Mouse (Mus musculus) layer of hippocampus, postnatal 25 days (tissue): ENCODE results near the gene Sfxn5. TPM values are rescaled to one million over a fixed set of nuclear protein-coding genes. Genes with fewer than 3 reads are reported as not detected.

Experiments used
- DNase-seq, 2 experiments: peaks; one replicate each; pipeline ENCODE4 v3.0.0; 2022; ENCODE audit warnings: mixed read lengths in 2 of 2, low spot score in 1 of 2; ENCODE audit errors: extremely low spot score in 1 of 2
- total RNA-seq, 2 experiments: library from RNA; stranded (reverse); gene quantifications; 2 replicates each; pipeline ENCODE4 v1.2.3; 2021

Sfxn5 gene
- total RNA-seq, 2 experiments from 2014 or later, result 168 to 177 TPM

DNA sequence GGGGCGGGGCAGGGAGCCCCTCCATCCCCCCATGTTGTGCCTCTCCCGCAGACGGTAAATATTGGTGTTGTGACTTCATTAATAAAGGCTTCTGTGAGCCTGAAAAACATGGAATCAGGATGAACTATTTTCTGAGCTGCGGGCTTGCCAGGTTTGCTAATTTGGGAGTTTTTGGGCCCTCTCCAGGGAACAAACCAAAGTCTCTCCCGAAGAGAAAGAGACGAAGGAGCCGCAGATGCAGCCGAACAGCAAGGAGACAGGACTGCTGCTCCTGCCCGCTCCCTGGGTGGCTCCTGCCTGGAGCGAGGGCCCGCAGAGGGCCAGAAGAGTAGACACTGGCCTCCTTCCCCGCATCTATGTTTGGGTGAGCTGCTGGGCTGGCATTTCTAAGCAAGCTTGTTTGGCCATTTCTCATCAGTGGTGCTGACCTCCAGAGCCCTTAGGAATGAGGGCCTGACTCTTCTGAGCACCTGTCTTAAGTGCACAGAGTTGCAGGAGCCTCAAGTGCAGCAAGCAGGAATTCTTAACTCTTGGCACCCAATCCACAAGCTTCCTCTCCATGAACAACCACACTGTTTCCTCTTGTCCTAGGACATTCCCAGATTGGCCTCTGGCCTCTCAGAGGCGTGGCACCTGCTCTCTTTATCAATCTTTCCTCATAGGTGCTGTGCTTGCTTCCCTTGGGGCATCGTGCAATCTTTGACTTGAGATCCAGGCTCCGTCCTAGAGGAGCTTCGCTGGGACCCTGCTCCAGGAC is 126.9 kb downstream of the Sfxn5 start:
- no peak for DNase-seq

DNA sequence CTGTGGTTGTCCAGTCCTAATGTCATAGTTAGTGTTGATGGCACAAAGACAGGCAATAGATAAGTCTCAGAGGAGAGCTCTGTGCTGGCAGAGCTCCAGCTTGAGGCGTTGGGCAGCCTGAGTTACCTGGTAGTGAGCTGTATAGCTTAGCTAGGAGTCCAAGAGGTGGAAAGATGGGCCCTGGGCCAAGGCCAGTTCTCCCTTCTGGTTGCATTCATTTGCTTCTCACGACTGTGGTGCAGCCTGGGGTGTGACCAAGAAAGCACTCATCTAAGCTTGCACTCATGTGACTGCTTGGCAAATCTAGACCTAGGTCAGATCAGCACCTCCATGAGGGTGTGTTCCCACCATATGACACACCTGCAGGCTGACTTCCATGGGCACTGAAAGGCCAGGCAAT is 135.3 kb downstream of the Sfxn5 start:
- no peak for DNase-seq

DNA sequence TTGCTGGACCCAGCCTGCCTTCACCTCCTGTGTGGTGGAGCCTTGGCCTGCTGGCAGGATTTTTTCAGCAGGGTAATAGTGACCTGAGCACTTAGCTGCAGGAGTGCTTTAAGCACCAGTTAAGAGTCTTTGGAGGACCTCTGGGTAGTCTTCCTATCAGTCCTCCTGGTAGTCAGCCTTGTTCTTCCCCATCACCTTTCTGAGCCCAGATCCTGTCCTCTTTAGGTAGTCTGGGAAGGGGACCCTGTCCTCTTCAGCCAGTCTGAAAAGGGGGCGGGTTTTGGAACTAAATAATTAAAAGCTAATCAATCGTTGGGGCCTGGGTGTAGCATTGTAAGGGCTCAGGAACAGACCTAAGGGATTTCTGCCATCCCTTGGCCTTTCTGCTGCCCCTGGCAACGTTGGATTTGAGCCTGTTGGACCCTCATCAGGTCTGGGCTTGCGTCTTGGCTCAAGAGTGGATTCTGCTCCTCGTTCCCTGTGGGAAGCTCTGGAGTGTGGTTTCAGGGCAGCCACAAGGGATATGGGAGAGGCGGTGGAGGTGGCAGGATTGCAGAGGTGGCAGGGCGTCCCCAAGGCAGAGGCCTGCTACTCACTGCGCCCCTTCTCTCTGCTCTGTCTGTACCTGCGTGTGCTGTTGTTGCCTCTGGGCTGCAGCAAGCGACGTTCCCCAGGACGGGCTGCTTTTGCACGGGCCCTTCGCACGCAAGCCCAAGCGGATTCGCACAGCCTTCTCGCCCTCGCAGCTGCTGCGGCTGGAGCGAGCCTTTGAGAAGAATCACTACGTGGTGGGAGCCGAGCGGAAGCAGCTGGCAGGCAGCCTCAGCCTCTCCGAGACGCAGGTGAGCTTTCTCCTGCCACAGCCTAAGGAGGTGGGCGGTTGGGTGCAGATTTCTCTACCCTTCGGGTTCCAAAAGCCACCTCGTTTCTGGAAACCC is 139.6 kb downstream of the Sfxn5 start:
- DNase-seq, result no peak

DNA sequence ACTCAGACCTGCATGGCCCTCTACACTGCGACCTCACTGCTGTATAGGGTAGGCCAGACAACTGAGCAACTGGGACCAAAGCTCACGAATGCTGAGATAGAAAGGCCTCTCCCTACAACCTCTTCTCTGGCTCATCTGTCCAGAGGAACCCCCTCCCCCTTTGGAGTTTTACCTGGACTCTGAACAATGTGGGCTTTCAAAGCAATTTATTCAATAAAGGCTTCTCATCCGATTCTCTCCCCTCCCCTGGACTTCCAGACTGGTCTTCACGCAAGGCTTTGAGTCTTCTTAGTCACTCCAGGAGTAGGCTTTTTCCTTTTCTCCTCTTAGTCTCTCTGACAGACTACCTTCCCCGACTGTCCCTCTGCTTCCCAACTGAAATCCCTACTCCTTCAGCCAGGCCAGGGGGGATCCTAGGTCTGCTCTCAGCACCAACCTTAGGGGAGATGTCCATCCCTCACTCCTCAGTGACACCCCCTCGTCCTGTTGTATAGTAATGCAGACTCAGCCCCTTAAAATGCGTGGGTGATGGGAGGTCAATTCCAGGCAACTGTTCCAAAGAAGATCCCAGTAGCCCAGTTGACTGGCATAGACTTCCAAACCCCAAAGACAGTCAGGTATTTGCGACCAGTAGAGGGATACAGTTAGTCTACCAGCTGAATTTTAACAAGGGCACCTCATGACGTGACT is 141.3 kb downstream of the Sfxn5 start:
- DNase-seq, result no peak

DNA sequence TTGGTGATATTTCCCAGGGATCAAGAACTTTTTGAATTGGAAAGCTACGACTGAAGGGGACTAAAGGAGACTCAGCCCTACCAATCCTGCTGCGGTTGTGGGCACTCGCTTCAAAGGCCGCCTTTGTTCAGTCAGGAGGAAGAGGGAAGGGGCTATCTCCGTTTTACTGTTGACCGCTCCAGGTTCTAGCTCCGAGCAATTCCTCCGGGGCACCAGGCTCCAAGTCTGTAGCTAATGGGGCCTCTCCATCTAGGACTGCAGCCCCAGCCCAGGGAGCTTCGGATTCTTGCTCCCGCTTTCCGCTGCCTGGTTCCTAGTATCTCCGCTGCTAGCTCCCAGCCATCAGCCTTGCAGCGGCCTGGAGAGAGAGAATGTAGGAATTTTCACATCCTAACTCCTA is 142.6 kb downstream of the Sfxn5 start:
- DNase-seq, result no peak

DNA sequence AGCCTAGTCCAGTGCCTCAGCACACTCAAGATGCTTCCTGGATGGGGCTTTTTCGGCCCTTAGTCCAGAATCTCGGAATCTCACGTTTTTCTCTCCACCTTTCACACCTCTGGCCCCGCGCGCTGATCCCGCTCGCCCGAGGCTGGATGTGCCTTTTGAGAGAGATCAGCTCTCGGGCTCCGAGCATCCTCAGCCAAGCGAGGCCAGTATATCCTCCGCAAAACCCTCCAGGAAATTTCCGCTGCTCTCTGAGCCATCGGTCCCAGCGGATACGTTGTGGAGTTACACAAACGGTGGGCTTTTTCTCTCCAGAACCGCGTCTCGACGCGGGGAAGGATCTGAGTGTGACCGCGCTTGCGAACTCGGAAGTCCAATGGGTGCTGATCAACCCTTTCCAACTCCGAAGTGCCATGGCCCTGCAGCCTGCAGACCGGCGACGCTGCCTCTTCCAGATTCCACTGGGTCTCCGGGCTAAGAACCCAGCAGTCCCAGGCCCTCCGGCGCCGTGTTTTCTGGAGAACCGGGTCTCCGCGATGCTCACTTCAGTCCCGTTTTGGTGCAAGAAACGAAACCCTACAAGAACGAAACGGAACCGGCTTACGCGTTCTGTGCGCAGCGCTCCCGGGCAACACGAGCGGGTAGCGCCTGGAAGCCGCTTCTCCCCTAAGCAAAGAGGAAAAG is 143.2 kb downstream of the Sfxn5 start:
- peak; percentile 42 to 62 for DNase-seq

DNA sequence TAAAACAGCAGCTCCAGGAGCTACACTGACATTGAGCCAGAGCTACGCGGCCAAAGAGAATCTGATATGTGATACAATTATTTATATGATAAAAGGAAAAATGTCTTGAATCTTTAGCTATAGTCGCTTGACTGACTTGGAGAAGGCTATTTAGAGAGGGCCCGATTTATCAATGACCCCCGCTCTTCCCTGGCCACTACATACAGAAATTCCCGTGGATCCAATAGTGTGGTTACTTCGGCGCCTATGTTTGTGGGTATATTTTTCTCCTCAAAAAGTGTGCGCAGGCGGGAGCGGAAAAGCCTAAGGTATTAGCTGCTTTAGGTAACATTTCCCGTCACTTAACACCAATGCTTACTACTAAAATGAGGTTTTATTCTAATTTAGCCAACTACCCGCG is 143.9 kb downstream of the Sfxn5 start:
- DNase-seq, result no peak

DNA sequence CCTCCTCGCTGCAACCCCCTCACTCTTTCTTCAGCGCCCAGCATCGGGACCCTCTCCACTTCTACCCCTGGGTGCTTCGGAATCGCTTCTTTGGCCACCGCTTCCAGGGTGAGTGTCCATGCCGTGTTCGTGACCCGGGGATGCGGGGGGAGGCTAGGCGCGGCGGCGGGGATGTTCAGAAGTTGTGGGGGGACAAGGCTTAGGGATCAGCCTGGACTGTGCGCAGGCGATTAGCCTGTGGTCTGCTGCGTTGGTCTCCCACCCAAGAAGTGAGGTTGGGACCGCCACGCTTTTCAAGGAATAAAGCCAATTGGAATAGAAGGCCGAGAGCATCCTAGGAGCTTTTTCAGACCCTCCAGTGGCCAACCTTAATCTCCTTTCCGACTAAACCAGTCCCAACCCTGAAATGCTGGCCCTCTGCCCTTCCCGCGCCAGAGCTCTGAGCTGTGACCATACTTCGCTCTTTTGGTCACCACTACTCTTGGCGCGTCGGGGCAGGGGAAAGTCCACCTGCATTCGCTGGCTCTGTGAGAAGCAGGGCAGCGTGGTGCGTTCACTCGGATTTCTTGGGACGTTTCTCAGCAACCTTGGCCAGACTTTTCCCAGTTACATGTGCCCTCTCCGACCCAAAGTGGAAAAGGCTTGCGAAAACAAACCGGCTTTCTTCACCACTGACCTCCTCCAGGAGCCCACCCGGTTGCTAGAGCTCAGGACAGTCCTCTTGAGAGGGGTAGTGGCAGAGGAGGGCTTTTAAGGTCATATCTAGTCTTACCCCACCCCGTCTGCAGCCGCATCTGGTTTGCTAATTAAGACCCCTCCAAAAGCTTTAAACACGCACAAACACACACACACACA is 144.7 kb downstream of the Sfxn5 start:
- no peak for DNase-seq

DNA sequence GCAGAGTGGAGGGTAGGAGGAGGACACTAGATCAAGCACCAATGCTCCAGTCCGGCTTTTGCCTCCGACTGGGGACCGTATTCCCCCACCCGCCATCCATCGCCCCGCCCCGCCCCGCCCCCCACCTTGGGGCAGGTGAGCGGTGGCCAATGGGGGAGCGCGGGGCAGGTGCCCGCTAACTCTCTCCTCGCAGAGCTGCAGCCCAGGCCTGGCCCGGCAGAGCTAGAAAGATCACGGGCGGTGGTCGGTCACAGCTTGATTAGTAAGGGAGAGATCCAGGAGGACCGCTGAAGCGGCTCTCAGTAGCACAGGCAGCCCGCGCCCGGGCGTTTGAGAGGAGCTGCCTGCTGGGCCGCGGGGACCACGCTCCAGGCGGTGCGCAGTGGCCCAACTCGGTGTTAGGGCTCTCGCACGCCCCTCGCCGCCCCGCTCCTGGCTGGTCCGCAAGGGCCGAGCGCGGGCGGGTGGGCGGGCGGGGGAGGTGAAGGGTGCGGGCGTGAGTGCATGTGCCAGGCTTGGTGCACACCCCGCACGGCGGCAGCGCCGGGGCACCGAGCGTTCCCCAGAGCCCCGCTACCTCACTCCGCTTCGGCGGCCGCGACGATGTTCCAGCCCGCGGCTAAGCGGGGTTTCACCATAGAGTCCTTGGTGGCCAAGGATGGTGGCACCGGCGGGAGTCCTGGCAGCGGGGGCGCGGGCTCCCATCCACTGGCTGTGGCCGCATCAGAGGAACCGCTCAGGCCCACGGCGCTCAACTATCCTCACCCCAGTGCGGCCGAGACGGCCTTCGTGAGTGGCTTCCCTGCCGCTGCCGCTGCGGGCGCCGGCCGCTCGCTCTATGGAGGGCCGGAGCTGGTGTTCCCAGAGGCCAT is 145.6 kb downstream of the Sfxn5 start, which contains the start of gene Emx1:
TSS of gene Emx1 (plus strand) at position 99 of the 872 bp plus-strand sequence.
- DNase-seq, result peak; percentile 57 to 65

DNA sequence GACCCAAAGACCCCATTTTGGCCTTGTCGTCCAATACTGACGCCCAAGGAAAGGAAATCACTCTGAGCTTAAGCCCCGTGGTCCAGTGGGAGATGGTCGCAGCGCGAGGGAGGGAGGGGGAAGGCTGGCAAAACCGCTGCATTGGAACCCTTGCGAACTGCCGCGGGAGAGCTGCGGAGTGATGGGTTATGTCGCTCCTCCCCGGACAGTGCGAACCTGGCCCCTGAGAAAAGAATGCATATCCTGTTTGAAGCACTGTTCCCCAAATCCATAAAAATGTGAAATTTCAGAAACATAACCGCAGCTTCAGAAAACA is 146.5 kb downstream of the Sfxn5 start:
- DNase-seq, result no peak

DNA sequence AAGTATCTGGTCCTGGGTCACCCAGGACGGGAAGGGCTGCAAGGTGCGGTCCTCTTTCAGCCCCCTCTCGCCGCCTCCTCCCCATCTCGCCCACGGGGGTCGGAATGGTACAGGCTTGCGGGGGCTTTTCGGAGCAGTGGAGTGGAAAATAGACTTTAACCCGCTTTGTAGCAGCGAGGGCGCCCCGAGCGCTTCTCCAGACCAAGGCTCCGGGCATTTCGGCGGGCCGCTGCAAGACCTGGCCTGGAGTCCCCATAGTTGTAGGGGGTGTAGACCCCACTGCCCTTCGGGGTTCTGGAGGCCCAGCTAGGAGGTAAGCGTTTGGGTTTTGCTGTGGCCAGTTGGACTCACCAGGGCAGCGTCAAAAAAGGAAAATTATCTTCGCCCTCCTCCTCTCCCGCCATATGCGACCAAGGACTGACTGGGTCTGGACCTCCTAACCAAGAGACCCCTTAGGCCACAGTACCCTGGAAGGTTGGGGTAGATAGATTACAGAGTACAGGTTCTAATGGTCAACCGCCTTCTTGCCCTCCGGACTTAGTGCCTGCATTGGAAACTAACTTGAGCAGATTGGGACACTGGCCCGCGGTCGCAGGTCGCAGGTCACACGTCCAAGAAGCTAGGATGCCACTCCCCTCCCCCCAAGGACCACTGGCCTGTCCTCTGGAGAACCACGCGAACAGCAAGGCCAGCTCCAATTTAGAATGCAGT is 147.0 kb downstream of the Sfxn5 start:
- no peak for DNase-seq

DNA sequence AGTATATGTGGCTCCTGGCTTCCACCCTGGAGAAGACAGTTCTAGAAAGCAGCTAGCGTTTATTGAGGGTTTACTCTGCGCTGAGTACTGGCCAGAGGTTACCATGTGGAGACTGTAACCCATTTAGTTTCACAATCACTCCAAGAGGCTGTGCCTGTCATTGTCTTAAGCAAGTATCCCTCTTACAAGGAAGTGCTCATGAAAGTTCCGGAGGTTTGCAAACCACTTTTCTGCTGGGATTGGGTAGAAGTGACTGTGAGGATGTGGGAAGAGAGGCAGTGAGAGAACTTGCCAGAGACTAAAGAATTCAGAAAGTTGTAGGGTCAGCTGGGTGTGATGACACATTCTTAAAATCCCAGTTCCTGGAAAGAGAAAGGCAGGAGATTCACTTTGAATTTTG is 149.3 kb downstream of the Sfxn5 start:
- no peak for DNase-seq

DNA sequence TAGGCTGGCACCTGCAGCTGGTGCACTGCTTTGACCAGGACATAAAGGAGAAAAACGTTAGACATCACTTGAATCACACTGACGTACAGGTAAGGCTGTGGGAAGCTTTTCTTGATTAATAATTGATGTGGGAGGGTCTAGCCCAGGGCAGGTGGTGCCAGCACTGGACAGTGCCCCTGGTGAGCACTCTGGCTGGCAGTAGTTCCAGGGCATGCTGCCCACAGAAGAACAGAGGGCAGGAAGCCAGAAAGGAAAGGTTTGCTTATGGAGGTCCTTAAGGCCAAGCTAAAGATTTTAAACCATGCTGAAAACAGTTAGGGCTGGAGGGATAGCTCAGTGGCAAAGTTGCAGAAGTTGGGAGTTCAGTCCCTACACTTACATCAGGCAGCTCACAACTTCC is 153.2 kb downstream of the Sfxn5 start:
- DNase-seq, result no peak

DNA sequence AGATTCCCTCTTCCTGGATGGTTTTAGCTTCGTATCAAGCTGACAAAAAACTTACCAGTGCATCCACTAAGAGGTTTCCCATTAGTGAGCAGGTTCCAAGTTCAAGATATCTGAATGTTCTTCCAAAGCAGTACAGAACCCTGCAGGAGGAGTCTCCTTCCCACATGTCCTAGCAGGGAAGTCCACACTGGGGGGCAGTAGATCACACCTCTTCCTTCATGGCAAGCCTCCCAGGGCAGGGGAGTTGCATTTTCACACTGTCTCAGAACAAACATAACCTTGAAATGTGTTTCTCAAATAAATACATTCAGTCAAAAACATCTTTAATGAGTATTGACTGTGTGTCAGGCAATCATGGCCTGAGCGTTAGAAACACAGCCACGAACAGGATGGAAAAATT is 153.7 kb downstream of the Sfxn5 start:
- no peak for DNase-seq

DNA sequence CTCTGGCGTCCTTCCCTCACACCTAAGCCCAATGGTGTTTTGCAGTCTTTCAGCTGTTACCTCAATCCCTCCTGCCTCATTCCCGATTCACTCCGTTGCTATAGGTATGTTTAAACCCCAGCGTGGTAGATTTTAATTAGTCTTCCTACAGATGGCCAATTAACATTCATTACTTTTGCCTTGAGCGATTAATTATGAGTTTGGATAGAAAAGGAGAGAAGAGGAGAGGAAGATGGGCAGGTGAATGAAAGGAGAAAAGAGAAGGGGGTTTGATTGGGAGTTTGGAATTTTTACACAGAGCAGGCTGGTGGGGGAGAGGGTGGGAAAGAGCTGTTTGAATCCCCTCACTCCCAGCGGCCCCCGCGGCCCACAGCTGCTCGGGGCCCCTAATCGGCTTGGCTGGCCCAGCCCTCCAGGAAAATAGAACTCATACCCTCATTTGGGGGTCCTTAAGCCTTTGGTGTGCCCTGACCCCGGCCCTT is 167.7 kb downstream of the Sfxn5 start:
- DNase-seq, result no peak
